Mouse (Mus musculus) layer of hippocampus, adult 8-10 months (tissue): ENCODE results near the gene Olfr907. TPM values are rescaled to one million over a fixed set of nuclear protein-coding genes. Genes with fewer than 3 reads are reported as not detected.

Source experiments
- DNase-seq, 2 experiments: peaks; one replicate each; pipeline ENCODE4 v3.0.0; 2022; ENCODE audit warnings: low spot score in 2 of 2
- total RNA-seq, 4 experiments: library from RNA; stranded (reverse); gene quantifications; 2 replicates each; pipeline ENCODE4 v1.2.4; 2022

Gene Olfr907
- not detected for total RNA-seq

GRCm38 (mm10) chr9:38495501-38495900 lies at the start of gene Olfr907:
Olfr907 (plus strand) TSS chr9:38495801.
- no peak for DNase-seq

- no peak for DNase-seq
Measured at GRCm38 (mm10) chr9:38447352-38447751, 48.2 kb upstream of the Olfr907 start, which contains the start of gene Olfr902. Olfr902 (plus strand) TSS chr9:38447652.

- DNase-seq: no peak
Measured at GRCm38 (mm10) chr9:38462844-38463243, 32.8 kb upstream of the Olfr907 start, which contains the start of gene Olfr904. Olfr904 (plus strand) TSS chr9:38463144.

- no peak for DNase-seq
Measured at GRCm38 (mm10) chr9:38470807-38471206, 24.8 kb upstream of the Olfr907 start, which contains the start of gene Olfr905. Olfr905 (plus strand) TSS chr9:38471107.

GRCm38 (mm10) chr9:38486785-38487184 lies 8.8 kb upstream of the Olfr907 start, which contains the start of gene Olfr906:
Olfr906 (plus strand) TSS chr9:38487085.
- DNase-seq: no peak

GRCm38 (mm10) chr9:38512353-38512752 lies 16.8 kb downstream of the Olfr907 start:
- no peak for DNase-seq

- DNase-seq: no peak
Measured at GRCm38 (mm10) chr9:38521280-38521679, 25.7 kb downstream of the Olfr907 start, which contains the start of gene Olfr911-ps1. Olfr911-ps1 (plus strand) TSS chr9:38521580.

- DNase-seq: no peak
Measured at GRCm38 (mm10) chr9:38537549-38537948, 41.9 kb downstream of the Olfr907 start, which contains the start of gene Olfr910. Olfr910 (plus strand) TSS chr9:38537849.

Other genes with a start within 250 kb of the Olfr907 start
- gene Olfr143, start 243.0 kb upstream of the Olfr907 start, total RNA-seq: not detected
- gene Olfr895, start 227.9 kb upstream of the Olfr907 start, total RNA-seq: not detected
- not detected for gene Olfr896-ps1, start 204.7 kb upstream of the Olfr907 start, total RNA-seq
- gene Olfr25, start 166.7 kb upstream of the Olfr907 start, total RNA-seq: not detected
- gene Olfr898, start 147.4 kb upstream of the Olfr907 start, total RNA-seq: not detected
- gene Olfr250, start 128.9 kb upstream of the Olfr907 start, total RNA-seq: not detected
- gene Olfr251, start 118.7 kb upstream of the Olfr907 start, total RNA-seq: not detected
- gene Olfr147, start 94.1 kb upstream of the Olfr907 start, total RNA-seq: not detected
- not detected for gene Olfr901, start 66.3 kb upstream of the Olfr907 start, total RNA-seq
- not detected for gene Olfr902, start 48.1 kb upstream of the Olfr907 start, total RNA-seq
- gene Olfr904, start 32.7 kb upstream of the Olfr907 start, total RNA-seq: not detected
- not detected for gene Olfr905, start 24.7 kb upstream of the Olfr907 start, total RNA-seq
- not detected for gene Olfr906, start 8.7 kb upstream of the Olfr907 start, total RNA-seq
- not detected for gene Olfr911-ps1, start 25.8 kb downstream of the Olfr907 start, total RNA-seq
- not detected for gene Olfr910, start 42.0 kb downstream of the Olfr907 start, total RNA-seq
- gene Olfr912, start 84.4 kb downstream of the Olfr907 start, total RNA-seq: not detected
- gene Olfr913, start 97.0 kb downstream of the Olfr907 start, total RNA-seq: not detected
- not detected for gene Olfr914, start 109.3 kb downstream of the Olfr907 start, total RNA-seq
- not detected for gene Olfr916, start 164.1 kb downstream of the Olfr907 start, total RNA-seq
- gene Olfr917, start 170.0 kb downstream of the Olfr907 start, total RNA-seq: not detected
- not detected for gene Olfr918, start 178.8 kb downstream of the Olfr907 start, total RNA-seq
- not detected for gene Olfr919, start 207.9 kb downstream of the Olfr907 start, total RNA-seq
- 10 to 100 TPM; 13.2 to 24.4 (median 19.0) TPM for gene Vwa5a, start 222.5 kb downstream of the Olfr907 start, total RNA-seq